Mouse (Mus musculus): ENCODE measurements around the gene Slitrk6. TPM values are rescaled to one million over a fixed set of nuclear protein-coding genes. Genes with fewer than 3 reads are reported as not detected.

Gene Slitrk6
- 0.89 and 1.5 TPM in 2 replicates for polyA plus RNA-seq (2016; fragmentation: Nextera tagmentation; extraction: Ambion mirVana)

GRCm38 (mm10) chr14:110754484-110755307 is at the start of gene Slitrk6:
Slitrk6 (minus strand) TSS chr14:110755149.
- no peak for DNase-seq (ENCODE audit: extremely low spot score, low spot score)
- Histone ChIP-seq H3K36me3 (replicated peaks) (no peaks in the 10 kb centered on the region), H3K27me3 (ENCODE audit: poor library complexity, severe bottlenecking) (peaks cover 11% of the 10 kb centered on the region), H3K9me3 (no peaks in the 10 kb centered on the region), H3K27ac (no peak within 1 kb of the TSS), H3K4me3 (no peak within 1 kb of the TSS; the same call in 1 of the 2 replicates), H3K4me1 (peaks cover 19% of the 10 kb centered on the region)
- WGBS: 47% methylated on average over 11 of the region's 11 CpGs

- no peak for DNase-seq (ENCODE audit: extremely low spot score, low spot score)
- H3K9me3 ChIP-seq: no peaks in the 10 kb centered on the region
- H3K36me3 ChIP-seq (replicated peaks): no peaks in the 10 kb centered on the region
- H3K4me1 ChIP-seq: no peaks in the 10 kb centered on the region
- H3K27me3 ChIP-seq (ENCODE audit: poor library complexity, severe bottlenecking): no peaks in the 10 kb centered on the region
- H3K27ac ChIP-seq: no peak overlapping the region
- H3K4me3 ChIP-seq: no peak overlapping the region
Measured at GRCm38 (mm10) chr14:110777546-110777945, 22.6 kb upstream of the Slitrk6 start.

DNA sequence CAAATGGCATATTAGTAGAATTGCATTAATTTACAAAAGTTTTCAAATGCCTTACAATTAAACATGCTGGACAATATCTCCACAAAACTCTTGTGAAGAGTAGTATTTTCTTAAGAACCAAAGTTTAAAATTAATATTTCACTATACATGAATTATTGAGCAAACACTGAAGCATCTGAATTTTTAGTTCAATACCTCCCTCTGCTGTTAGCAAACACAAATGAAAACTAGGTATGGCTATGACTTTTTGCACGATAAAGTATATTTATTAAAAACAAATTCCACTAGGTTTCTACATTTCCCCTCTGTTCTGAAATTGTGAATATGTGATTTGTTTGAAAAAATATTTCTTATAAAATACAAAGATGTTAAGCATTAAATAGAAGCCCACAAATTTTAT is 15.7 kb upstream of the Slitrk6 start:
- Histone ChIP-seq H3K9me3 (no peaks in the 10 kb centered on the region), H3K4me3 (no peak overlapping the region), H3K36me3 (replicated peaks) (no peaks in the 10 kb centered on the region), H3K4me1 (no peaks in the 10 kb centered on the region), H3K27me3 (ENCODE audit: poor library complexity, severe bottlenecking) (no peaks in the 10 kb centered on the region), H3K27ac (no peak overlapping the region)
- DNase-seq (ENCODE audit: extremely low spot score, low spot score): no peak
- 97% methylated on average over 1 of the region's 1 CpGs for WGBS

GRCm38 (mm10) chr14:110762588-110763220 is 7.8 kb upstream of the Slitrk6 start:
- WGBS: 21% methylated on average over 7 of the region's 7 CpGs
- no peaks in the 10 kb centered on the region for H3K4me1 ChIP-seq
- DNase-seq (ENCODE audit: extremely low spot score, low spot score): no peak
- no peak overlapping the region for H3K4me3 ChIP-seq
- no peaks in the 10 kb centered on the region for H3K27me3 ChIP-seq (ENCODE audit: poor library complexity, severe bottlenecking)
- H3K27ac ChIP-seq: no peak overlapping the region
- no peaks in the 10 kb centered on the region for H3K9me3 ChIP-seq
- H3K36me3 ChIP-seq (replicated peaks): no peaks in the 10 kb centered on the region

DNA sequence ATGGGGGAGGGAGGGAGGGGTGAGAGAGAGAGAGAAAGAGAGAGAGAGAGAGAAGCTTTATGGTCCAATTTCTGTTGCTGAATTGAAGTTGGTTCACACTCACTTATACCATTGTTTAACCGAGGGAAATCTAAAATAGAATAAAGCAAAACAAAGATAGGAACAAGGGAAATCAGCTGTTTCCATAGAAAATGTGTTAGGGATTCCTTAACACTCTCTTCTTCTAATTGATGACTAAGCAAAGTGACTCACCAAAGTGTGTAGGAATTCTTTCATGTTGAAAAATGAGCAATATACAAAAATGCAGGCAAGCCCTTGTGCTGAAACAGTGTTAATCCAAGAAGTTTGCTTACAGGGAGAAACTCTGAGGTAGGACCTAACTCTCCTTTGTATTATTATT is 6.0 kb upstream of the Slitrk6 start:
- Histone ChIP-seq H3K27me3 (ENCODE audit: poor library complexity, severe bottlenecking) (no peaks in the 10 kb centered on the region), H3K36me3 (replicated peaks) (no peaks in the 10 kb centered on the region), H3K27ac (no peak overlapping the region), H3K4me3 (no peak overlapping the region), H3K9me3 (no peaks in the 10 kb centered on the region), H3K4me1 (no peaks in the 10 kb centered on the region)
- no peak for DNase-seq (ENCODE audit: extremely low spot score, low spot score)
- 84% methylated on average over 1 of the region's 1 CpGs for WGBS

DNA sequence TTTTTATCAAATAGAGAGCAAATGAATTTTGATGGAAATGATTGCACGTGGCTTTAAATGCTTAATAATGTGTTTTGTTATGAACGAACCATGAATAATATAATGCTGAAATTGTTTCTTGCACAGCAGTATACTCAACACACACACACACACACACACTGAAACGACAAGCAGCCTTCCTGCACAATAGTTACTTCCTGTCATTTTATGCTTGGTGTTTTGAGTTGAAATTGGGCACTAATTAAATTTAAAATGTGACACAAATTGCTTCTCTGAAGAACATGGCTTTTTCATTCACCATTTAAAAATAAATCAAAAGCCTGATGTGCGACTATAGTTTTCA is 330 bp upstream of the Slitrk6 start:
- no peaks in the 10 kb centered on the region for H3K9me3 ChIP-seq
- no peaks in the 10 kb centered on the region for H3K36me3 ChIP-seq (replicated peaks)
- no peak for DNase-seq (ENCODE audit: extremely low spot score, low spot score)
- WGBS: 66% methylated on average over 4 of the region's 4 CpGs
- H3K4me1 ChIP-seq: peaks cover 19% of the 10 kb centered on the region
- H3K27ac ChIP-seq: no peak overlapping the region
- no peak overlapping the region for H3K4me3 ChIP-seq
- peaks cover 7% of the 10 kb centered on the region; the same call in 1 of the 2 replicates for H3K27me3 ChIP-seq (ENCODE audit: poor library complexity, severe bottlenecking)

DNA sequence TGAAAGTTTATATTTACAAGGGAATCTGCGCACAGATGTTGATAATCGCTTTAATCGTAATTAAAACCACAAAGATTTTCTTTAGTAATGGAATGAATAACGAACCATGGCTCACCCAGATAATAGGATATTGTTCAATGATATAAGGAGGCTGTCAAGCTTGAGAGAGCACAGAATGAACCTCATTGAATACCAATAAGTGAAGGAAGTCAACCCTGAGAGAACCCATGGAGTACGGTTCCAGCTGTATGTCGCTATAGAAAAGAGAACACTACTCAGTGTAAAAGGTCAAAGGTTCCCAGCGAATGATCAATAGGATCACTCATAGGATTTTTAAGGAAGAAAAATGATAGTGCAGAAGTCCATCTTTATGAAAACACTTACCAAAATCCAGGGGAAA is 15.1 kb downstream of the Slitrk6 start:
- DNase-seq (ENCODE audit: extremely low spot score, low spot score): no peak
- Histone ChIP-seq H3K9me3 (no peaks in the 10 kb centered on the region; the same call in 1 of the 2 replicates), H3K4me1 (peaks cover 18% of the 10 kb centered on the region), H3K27me3 (ENCODE audit: poor library complexity, severe bottlenecking) (peaks cover 37% of the 10 kb centered on the region), H3K27ac (no peak overlapping the region), H3K36me3 (replicated peaks) (no peaks in the 10 kb centered on the region), H3K4me3 (no peak overlapping the region)
- 17% methylated on average over 7 of the region's 7 CpGs for WGBS

- DNase-seq (ENCODE audit: extremely low spot score, low spot score): no peak
- Histone ChIP-seq H3K36me3 (replicated peaks) (no peaks in the 10 kb centered on the region), H3K9me3 (no peaks in the 10 kb centered on the region; the same call in 1 of the 2 replicates), H3K27me3 (ENCODE audit: poor library complexity, severe bottlenecking) (peaks cover 32% of the 10 kb centered on the region), H3K27ac (no peak overlapping the region), H3K4me3 (no peak overlapping the region), H3K4me1 (peaks cover 14% of the 10 kb centered on the region)
- WGBS: 93% methylated on average over 1 of the region's 1 CpGs
Measured at GRCm38 (mm10) chr14:110739368-110739767, 15.6 kb downstream of the Slitrk6 start.

DNA sequence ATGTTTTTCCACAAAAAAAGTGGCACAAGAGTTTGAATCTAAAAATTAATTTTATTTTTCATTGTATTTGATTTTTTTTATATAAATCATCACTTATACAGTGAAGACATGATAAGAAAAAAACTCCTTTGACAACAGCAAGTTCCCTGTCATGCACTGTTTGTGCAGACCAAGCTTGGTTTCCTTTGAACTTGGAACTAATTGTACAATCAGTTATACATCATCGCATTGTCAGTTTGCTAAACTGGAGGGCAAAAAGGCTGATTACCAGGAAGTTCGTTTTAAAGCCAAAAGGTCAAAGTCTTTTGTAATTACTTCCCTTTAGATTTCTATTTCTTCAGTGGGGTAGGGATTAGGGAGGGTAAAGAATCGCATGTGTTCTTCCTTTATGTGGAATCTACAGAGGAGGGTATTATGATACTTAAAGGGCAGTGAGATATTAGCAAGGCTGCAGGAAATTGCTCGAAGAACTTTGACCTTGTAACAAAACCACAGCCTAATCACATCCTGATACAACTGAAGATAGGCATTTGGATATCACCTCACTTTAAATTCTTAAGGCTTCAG is 26.5 kb downstream of the Slitrk6 start:
- Histone ChIP-seq H3K4me3 (no peak overlapping the region), H3K4me1 (peaks cover 12% of the 10 kb centered on the region), H3K36me3 (replicated peaks) (no peaks in the 10 kb centered on the region), H3K27me3 (ENCODE audit: poor library complexity, severe bottlenecking) (peaks cover 5% of the 10 kb centered on the region; the same call in 1 of the 2 replicates), H3K27ac (no peak overlapping the region), H3K9me3 (no peaks in the 10 kb centered on the region)
- 22% methylated on average over 4 of the region's 4 CpGs for WGBS
- DNase-seq (ENCODE audit: extremely low spot score, low spot score): no peak

DNA sequence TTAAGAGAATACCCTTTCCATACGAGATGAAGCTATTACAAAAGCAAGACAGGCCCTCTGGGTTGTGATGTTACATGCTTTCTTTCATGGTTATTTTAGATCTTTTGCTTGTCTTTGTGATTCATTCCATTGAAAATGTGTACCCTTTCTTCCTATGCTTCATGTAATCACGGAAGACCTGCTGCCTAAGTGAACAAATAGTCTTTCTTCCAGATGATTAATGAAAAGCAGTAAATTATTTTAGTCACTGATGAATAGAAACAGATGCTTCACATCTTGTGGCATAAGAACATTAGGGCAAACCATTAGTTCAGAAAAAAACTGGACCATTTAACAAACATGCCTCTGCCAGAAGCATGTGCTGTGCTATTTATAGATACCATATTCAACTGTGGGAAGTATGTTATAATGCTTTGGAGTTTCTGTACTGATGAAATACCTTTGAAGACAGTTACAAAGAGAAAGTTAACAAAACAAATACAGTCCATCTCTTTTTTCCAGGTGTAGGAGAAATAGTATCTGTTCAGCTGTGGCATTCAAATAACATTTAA is 30.8 kb downstream of the Slitrk6 start:
- Histone ChIP-seq H3K27ac (no peak overlapping the region), H3K9me3 (no peaks in the 10 kb centered on the region), H3K36me3 (replicated peaks) (no peaks in the 10 kb centered on the region), H3K4me1 (peaks cover 12% of the 10 kb centered on the region), H3K27me3 (ENCODE audit: poor library complexity, severe bottlenecking) (no peaks in the 10 kb centered on the region), H3K4me3 (no peak overlapping the region)
- no peak for DNase-seq (ENCODE audit: extremely low spot score, low spot score)
- WGBS: 41% methylated on average over 2 of the region's 2 CpGs

Measured in forebrain, embryonic 10.5 days (tissue).